Mouse (Mus musculus): ENCODE results near the gene Zcchc24.

Gene Zcchc24

DNA sequence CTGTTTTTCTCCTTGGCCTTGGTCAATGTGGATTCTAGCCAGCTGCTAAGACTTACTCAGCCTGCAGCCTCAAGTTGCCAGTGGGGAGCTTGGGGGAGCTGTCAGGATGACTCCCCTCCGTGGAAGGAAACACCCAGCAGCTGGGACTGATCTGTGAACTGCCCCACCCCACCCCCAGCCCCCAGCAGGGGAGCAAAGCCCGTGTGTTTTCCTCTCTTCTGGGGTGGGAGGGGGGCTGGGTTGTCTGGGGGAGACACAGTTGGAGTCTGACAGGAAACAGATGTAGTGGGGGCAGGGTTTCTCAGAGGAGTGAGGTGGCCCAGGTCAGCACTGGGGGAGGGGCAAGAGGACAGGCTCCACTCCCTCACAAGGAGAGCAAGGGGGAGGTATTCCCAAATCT is 50.4 kb downstream of the Zcchc24 start:
- DNase-seq (ENCODE audit: inconsistent ontology term): no peak

DNA sequence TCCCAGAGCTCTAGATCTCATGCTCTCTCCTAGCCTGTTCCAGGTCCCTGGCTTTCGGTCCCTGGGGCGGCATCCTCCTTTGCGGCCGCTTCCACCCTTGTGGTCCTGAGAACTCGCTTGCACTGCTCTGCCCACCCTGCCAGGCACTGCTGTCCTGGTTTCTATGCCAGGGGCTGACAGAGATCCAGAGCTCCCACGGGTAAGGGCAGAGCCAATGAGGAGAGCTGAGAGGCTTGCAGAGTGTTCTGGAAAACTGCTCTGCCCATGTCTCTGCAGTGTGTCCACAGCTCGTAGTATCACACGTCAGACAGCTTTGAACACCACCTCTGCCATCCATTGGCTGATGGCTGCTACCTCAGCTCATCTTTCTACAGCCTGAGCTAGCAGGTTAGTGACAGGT is 51.1 kb downstream of the Zcchc24 start:
- no peak for DNase-seq (ENCODE audit: inconsistent ontology term)

DNA sequence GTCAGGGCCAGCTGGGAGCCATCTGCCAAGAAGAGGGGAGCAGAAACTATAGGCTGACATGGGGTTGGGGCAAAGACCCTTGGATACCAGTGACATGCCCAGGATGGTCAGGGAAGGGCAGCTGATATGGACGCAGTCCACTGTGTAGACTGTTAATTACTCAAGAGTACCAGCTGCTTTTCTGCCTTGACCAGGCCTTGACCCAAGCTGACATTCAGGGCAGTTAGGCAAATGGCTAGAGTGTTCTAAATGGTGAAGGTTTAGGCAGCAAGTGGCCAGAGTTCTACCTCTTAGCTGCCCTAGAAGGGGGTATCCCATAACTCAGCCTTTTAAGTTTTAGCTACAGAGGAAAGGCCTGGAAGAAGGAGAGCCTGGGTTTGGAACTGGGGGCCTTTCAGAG is 52.3 kb downstream of the Zcchc24 start:
- no peak for DNase-seq (ENCODE audit: inconsistent ontology term)

DNA sequence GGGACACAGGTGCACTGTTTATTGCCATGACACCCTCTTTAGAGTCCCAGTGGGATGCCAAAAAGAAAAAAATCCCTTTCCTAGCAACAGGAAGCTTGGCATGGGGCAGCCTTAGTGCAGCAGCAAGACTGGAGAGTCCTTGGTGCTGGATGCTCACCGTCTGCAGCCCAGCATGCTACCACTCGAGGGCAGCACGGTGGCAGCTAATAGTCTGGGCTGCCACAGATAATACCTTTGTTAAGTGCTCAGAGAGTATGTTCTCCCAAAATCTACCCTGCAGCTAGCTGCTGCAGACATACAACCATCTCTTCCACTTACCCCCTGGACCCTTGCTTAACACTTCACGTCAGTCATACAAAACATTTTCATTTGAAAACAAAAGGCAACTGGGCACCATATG is 55.4 kb downstream of the Zcchc24 start:
- DNase-seq (ENCODE audit: inconsistent ontology term): no peak

DNA sequence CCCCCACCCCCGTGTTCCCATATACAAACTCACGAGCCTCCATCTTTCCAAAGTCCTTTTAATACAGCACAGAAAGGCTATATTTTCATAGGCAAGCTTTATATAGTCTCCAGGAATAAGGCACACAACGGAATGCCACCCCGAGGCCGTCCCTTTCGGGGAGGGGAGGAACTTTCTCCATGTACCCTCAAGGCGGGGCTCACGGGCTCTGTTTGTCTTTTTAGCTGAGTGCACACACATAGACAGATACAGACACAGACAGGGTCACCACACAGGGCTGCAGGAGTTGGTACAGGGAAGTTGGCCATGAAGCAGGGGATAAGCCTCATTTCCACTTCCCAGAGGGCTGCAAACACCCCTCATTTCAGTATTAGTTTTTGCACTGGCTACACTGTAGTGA is 57.2 kb downstream of the Zcchc24 start:
- no peak for DNase-seq (ENCODE audit: inconsistent ontology term)

GRCm38 (mm10) chr14:25711177-25711576 is 57.7 kb downstream of the Zcchc24 start:
- peak; percentile 57 for DNase-seq (ENCODE audit: inconsistent ontology term)

DNA sequence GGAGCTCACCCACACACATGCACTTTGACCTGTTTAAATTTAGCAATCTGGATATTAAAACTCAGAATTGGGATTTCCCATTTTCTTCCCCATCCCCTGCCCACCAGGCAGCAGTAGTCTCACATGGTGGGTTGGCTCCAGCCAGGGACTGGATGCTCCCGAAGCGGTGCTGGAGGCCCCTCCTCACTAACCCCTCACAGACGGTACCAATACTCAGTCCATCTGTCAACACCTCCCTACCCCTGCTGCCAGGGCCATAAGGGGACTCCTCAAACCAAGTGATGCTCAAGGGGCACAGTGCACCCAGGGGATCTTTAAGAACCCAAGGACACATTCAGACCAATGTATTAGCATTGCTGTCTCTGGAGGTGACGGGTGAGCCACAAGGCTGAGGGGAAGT is 58.2 kb downstream of the Zcchc24 start:
- DNase-seq (ENCODE audit: inconsistent ontology term): no peak

DNA sequence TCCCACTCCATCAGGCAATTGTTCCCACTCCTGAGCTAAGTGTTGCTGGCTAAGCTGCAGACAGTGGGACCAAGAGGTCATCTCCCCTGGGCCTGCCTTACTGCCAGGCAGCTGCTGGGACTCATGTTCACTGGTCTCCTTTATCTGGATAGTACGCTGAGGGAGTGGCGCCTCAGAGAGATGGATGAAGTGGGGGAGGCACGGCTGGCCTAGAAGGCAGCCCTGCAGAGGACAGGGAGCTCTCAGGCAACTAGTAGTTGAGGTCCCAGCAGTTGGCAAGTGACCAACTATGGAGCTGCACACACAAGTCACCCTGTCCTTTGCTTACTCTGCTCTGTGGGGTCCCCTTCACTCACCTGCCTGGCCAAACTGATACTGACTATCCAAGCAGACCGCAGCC is 58.8 kb downstream of the Zcchc24 start:
- DNase-seq (ENCODE audit: inconsistent ontology term): no peak

DNA sequence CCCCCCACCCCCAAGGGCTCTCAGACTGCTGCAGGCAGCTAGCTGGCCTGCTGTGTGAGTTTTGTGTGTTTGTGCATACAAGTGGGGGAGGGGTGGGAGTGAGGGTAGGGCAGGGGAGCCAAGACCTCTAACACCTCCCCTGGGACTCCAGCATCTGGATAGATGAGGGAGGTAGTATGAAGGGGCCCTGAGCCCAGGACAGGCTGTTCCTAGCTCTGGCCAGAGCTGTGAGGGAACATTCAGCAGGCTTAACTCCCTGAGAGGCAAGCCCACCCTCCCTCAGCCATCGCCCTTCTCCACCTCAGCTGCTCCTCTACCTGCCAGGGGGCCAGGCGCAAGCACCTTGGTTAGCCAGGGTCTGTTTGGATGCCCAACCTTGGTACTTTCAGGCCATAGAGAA is 59.9 kb downstream of the Zcchc24 start:
- no peak for DNase-seq (ENCODE audit: inconsistent ontology term)

DNA sequence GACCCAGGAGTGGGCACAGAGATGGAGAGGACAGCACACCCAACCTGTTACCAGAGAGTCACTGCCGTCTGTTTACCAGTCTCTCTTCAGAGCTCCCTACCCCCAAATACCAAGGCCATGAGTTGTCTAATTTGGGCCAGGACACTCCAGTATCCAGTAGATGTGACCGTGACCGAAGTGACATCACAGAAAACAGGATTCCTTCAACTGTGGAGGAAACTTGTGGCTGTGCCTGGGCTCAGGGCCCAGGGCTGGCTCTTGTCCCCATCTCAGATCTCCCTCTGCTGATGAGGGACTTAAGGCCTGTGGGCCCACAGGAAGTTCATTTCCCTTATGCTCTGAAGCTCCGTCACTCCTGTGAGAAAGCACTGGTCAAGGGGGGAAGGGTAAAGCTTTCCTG is 60.4 kb downstream of the Zcchc24 start:
- DNase-seq (ENCODE audit: inconsistent ontology term): peak; percentile 92

GRCm38 (mm10) chr14:25707691-25708181 is 61.1 kb downstream of the Zcchc24 start:
- peak; percentile 65 for DNase-seq (ENCODE audit: inconsistent ontology term)

- no peak for DNase-seq (ENCODE audit: inconsistent ontology term)
Observed at GRCm38 (mm10) chr14:25701986-25702385, 66.9 kb downstream of the Zcchc24 start.

DNA sequence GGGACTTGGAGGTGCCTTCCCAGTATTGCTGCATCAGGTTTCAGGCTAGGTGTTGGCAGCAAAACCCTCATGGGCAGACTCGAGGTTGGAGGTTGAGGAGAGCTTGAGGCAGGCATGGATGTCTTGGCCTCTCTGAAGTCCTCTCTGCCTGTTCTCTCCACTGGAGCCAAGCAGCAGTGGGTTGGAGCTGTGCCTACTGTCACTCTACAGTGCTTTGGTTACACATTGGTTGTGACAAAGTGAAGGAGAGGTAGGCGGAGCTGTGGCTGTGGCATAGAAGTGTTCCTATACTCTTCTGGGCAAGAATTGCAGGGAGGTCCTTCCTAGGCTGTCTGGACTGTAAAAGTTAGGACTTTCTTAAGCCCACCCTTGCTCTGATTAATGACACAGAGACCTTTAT is 72.5 kb downstream of the Zcchc24 start:
- DNase-seq (ENCODE audit: inconsistent ontology term): no peak

DNA sequence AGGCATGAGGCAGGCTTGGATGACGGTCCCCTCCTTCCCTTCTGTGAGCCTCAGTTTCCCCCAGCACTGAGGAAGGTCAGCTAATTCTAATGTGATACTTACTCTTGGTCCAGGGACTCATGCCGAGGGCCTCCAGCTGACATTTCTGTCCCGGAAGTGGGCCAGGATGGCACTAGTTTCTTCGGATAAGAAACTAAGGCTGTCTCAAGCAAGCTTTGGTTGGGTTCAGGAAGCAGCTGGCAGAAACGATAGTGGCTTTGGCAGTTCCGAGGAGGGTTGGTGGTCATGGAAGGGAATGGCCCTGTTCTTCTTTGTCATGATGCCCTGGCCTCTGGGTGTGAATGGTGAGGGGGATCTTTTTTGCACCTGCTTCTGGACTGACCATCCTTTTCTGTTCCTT is 73.8 kb downstream of the Zcchc24 start:
- no peak for DNase-seq (ENCODE audit: inconsistent ontology term)

- no peak for DNase-seq (ENCODE audit: inconsistent ontology term)
Observed at GRCm38 (mm10) chr14:25694569-25694897, 74.3 kb downstream of the Zcchc24 start.

- peak; percentile 96 for DNase-seq (ENCODE audit: inconsistent ontology term)
Observed at GRCm38 (mm10) chr14:25693888-25694568, 74.8 kb downstream of the Zcchc24 start, which contains the start of gene Ppif. Gene Ppif (plus strand): TSS chr14:25694154.

GRCm38 (mm10) chr14:25693271-25693887 is 75.5 kb downstream of the Zcchc24 start:
- DNase-seq (ENCODE audit: inconsistent ontology term): no peak

- DNase-seq (ENCODE audit: inconsistent ontology term): no peak
Observed at GRCm38 (mm10) chr14:25686983-25687901, 81.6 kb downstream of the Zcchc24 start.

- no peak for DNase-seq (ENCODE audit: inconsistent ontology term)
Observed at GRCm38 (mm10) chr14:25686216-25686945, 82.5 kb downstream of the Zcchc24 start.

DNA sequence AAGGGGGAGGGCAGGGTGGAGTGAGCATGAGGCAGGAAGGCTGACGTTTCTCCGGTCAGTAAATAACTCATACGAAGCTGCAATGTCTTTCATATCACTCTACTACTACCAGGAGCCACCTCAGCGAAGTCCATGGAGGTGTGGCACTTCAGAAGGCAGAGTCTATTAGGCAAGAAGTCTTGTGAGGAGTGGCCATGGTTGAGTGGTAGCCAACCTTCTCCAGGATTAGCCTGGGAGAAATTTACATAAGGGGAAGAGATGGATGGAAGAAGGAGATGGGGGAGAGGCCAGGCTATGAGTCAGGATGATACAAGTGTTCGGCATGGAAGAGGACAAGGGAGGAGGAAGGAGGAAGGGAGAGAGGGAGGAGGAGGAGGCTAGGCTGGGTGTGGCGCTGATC is 86.8 kb downstream of the Zcchc24 start:
- no peak for DNase-seq (ENCODE audit: inconsistent ontology term)

DNA sequence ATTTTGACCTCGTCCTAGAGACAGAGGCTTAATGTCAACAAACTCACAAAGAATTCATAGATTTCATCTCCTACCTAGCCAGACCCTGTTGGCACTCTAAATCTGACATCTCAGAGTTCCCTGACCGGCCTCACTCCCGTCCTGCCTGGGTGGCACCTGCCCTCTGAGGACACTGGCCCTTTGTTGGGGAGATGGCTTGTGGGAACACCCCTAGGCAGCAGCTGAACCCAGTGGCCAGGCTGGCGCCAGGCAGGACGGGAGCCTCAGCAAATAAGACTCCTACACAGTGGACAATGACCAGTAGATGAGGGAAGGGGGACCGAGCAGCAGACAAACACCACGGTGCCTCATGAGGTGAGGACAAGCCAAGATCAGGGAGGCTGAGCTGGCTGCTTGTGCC is 89.2 kb downstream of the Zcchc24 start:
- peak; percentile 32 for DNase-seq (ENCODE audit: inconsistent ontology term)

GRCm38 (mm10) chr14:25667587-25667986 is 101.3 kb downstream of the Zcchc24 start:
- DNase-seq (ENCODE audit: inconsistent ontology term): no peak
